Mouse (Mus musculus): ENCODE data around the gene Fli1. TPM values are rescaled to one million over a fixed set of nuclear protein-coding genes. Genes with fewer than 3 reads are reported as not detected.

Gene Fli1
- polyA plus RNA-seq, 1 experiment = not detected

DNA sequence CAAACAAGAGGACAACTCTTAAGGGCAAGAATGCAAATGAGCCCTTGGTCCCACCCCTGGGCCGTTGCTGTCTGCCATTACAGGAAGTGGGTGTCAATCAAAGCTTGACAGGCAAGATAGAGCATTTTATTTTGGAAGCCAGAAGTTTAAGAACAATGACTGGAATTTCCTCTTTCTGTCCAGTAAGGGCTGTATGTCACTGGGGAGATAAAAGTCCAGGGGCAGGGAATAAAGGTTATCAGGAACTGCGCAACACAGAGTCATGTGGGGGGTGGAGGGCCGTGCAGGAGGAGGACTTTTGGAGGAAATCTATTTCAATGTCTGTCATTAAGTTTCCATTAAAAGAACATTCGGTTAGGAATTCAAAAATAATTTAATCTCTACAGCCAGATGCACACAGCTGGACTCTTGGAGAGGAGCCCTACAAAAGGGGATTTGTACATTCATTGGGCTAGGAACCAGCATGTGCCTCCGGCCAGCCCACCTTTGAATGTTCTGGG, 141.9 kb downstream of the Fli1 start:
- H3K27me3 ChIP-seq (ENCODE audit: control insufficient read depth, insufficient read depth, insufficient read length) = peaks cover 2% of the 10 kb centered on the region
- H3K79me2 ChIP-seq (ENCODE audit: control insufficient read depth, insufficient read depth) = no peaks in the 10 kb centered on the region
- TF ChIP-seq TCF3 (IDR thresholded peaks at IDR 0.05; ENCODE audit: insufficient read length, low read depth) = no peak
- no peak for TF ChIP-seq CEBPB (IDR thresholded peaks at IDR 0.05; ENCODE audit: insufficient read depth, poor library complexity, severe bottlenecking)
- no peak for TF ChIP-seq MYOG (IDR thresholded peaks at IDR 0.05; ENCODE audit: control insufficient read depth in 1 of 3, insufficient read depth in 1 of 3, insufficient read length in 2 of 3, low read depth in 2 of 3)
- no peak for TF ChIP-seq MAX (IDR thresholded peaks at IDR 0.05; ENCODE audit: low read depth)
- TF ChIP-seq REST (IDR thresholded peaks at IDR 0.05; ENCODE audit: insufficient read depth, insufficient read length) = no peak
- TF ChIP-seq POLR2AphosphoS2 (IDR thresholded peaks at IDR 0.05; ENCODE audit: insufficient read length, low read depth) = no peak
- TF ChIP-seq USF1 (IDR thresholded peaks at IDR 0.05; ENCODE audit: low read depth) = no peak
- no peak overlapping the region for H3K4me2 ChIP-seq (ENCODE audit: low read depth)
- H3ac ChIP-seq (ENCODE audit: control insufficient read depth, insufficient read length) = no peak overlapping the region
- H3K36me3 ChIP-seq (ENCODE audit: control insufficient read depth, insufficient read depth) = no peaks in the 10 kb centered on the region
- H3K4me3 ChIP-seq = no peak overlapping the region

- Histone ChIP-seq H3K27me3 (ENCODE audit: control insufficient read depth, insufficient read depth, insufficient read length) (peaks cover 2% of the 10 kb centered on the region), H3K4me3 (no peak overlapping the region), H3K4me2 (ENCODE audit: low read depth) (no peak overlapping the region), H3K79me2 (ENCODE audit: control insufficient read depth, insufficient read depth) (no peaks in the 10 kb centered on the region), H3K36me3 (ENCODE audit: control insufficient read depth, insufficient read depth) (no peaks in the 10 kb centered on the region), H3ac (ENCODE audit: control insufficient read depth, insufficient read length) (no peak overlapping the region)
- no peak for TF ChIP-seq POLR2AphosphoS2 (IDR thresholded peaks at IDR 0.05; ENCODE audit: insufficient read length, low read depth)
- no peak for TF ChIP-seq SRF (IDR thresholded peaks at IDR 0.05; ENCODE audit: control insufficient read depth, insufficient read length, low read depth)
- no peak for TF ChIP-seq CEBPB (IDR thresholded peaks at IDR 0.05; ENCODE audit: insufficient read depth, poor library complexity, severe bottlenecking)
- no peak for TF ChIP-seq REST (IDR thresholded peaks at IDR 0.05; ENCODE audit: insufficient read depth, insufficient read length)
- TF ChIP-seq POLR2A (IDR thresholded peaks at IDR 0.05; ENCODE audit: insufficient read length, low read depth) = no peak
- no peak for TF ChIP-seq MYOG (IDR thresholded peaks at IDR 0.05; ENCODE audit: control insufficient read depth in 1 of 3, insufficient read depth in 1 of 3, insufficient read length in 2 of 3, low read depth in 2 of 3)
- TF ChIP-seq USF1 (IDR thresholded peaks at IDR 0.05; ENCODE audit: low read depth) = no peak
- no peak for TF ChIP-seq MYOD1 (IDR thresholded peaks at IDR 0.05; ENCODE audit: control insufficient read depth in 1 of 3, insufficient read length in 2 of 3, low read depth in 2 of 3)
- no peak for TF ChIP-seq TCF3 (IDR thresholded peaks at IDR 0.05; ENCODE audit: insufficient read length, low read depth)
- no peak for TF ChIP-seq TCF12 (IDR thresholded peaks at IDR 0.05; ENCODE audit: insufficient read depth, poor library complexity, severe bottlenecking)
- no peak for TF ChIP-seq E2F4 (IDR thresholded peaks at IDR 0.05; ENCODE audit: insufficient read depth)
- no peak for TF ChIP-seq MAX (IDR thresholded peaks at IDR 0.05; ENCODE audit: low read depth)
Observed at GRCm38 (mm10) chr9:32400212-32400611, 142.4 kb downstream of the Fli1 start.

GRCm38 (mm10) chr9:32394761-32395161, 147.9 kb downstream of the Fli1 start:
- peaks cover 24% of the 10 kb centered on the region for H3K27me3 ChIP-seq (ENCODE audit: control insufficient read depth, insufficient read depth, insufficient read length)
- no peak overlapping the region for H3K4me2 ChIP-seq (ENCODE audit: low read depth)
- no peak for TF ChIP-seq MAX (IDR thresholded peaks at IDR 0.05; ENCODE audit: low read depth)
- no peak for TF ChIP-seq SRF (IDR thresholded peaks at IDR 0.05; ENCODE audit: control insufficient read depth, insufficient read length, low read depth)
- no peak for TF ChIP-seq TCF3 (IDR thresholded peaks at IDR 0.05; ENCODE audit: insufficient read length, low read depth)
- TF ChIP-seq MYOG (IDR thresholded peaks at IDR 0.05; ENCODE audit: control insufficient read depth in 1 of 3, insufficient read depth in 1 of 3, insufficient read length in 2 of 3, low read depth in 2 of 3) = no peak
- TF ChIP-seq MYOD1 (IDR thresholded peaks at IDR 0.05; ENCODE audit: control insufficient read depth in 1 of 3, insufficient read length in 2 of 3, low read depth in 2 of 3) = no peak
- no peak for TF ChIP-seq CEBPB (IDR thresholded peaks at IDR 0.05; ENCODE audit: insufficient read depth, poor library complexity, severe bottlenecking)
- TF ChIP-seq TCF12 (IDR thresholded peaks at IDR 0.05; ENCODE audit: insufficient read depth, poor library complexity, severe bottlenecking) = no peak
- no peak for TF ChIP-seq USF1 (IDR thresholded peaks at IDR 0.05; ENCODE audit: low read depth)
- TF ChIP-seq E2F4 (IDR thresholded peaks at IDR 0.05; ENCODE audit: insufficient read depth) = no peak
- no peak for TF ChIP-seq REST (IDR thresholded peaks at IDR 0.05; ENCODE audit: insufficient read depth, insufficient read length)
- TF ChIP-seq POLR2A (IDR thresholded peaks at IDR 0.05; ENCODE audit: insufficient read length, low read depth) = no peak
- no peak for TF ChIP-seq POLR2AphosphoS2 (IDR thresholded peaks at IDR 0.05; ENCODE audit: insufficient read length, low read depth)
- H3K4me3 ChIP-seq = no peak overlapping the region
- H3K36me3 ChIP-seq (ENCODE audit: control insufficient read depth, insufficient read depth) = no peaks in the 10 kb centered on the region
- no peaks in the 10 kb centered on the region for H3K79me2 ChIP-seq (ENCODE audit: control insufficient read depth, insufficient read depth)
- H3ac ChIP-seq (ENCODE audit: control insufficient read depth, insufficient read length) = no peak overlapping the region

DNA sequence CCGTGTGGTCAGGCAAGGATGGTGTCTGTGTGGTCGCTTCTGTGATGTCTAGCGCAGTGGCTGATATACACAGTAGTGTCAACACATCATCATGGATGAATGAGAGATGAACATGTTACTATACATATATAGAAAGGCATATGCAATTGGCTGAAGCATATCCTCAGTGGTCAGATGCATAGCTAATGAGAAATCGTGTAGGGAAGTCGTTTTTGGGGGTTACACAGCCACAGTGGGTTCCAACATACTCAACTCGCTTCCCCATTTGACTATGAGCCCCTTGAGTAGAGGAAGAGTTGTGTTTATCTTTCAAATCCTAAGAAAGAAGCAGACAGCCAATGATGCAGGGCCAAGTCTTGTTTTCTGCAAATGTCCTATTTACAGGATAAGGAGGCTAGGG, 149.9 kb downstream of the Fli1 start:
- no peak overlapping the region for H3K4me3 ChIP-seq
- no peaks in the 10 kb centered on the region for H3K36me3 ChIP-seq (ENCODE audit: control insufficient read depth, insufficient read depth)
- H3K27me3 ChIP-seq (ENCODE audit: control insufficient read depth, insufficient read depth, insufficient read length) = peaks cover 32% of the 10 kb centered on the region
- no peaks in the 10 kb centered on the region for H3K79me2 ChIP-seq (ENCODE audit: control insufficient read depth, insufficient read depth)
- no peak overlapping the region for H3K4me2 ChIP-seq (ENCODE audit: low read depth)
- H3ac ChIP-seq (ENCODE audit: control insufficient read depth, insufficient read length) = no peak overlapping the region
- TF ChIP-seq TCF3 (IDR thresholded peaks at IDR 0.05; ENCODE audit: insufficient read length, low read depth) = no peak
- no peak for TF ChIP-seq POLR2AphosphoS2 (IDR thresholded peaks at IDR 0.05; ENCODE audit: insufficient read length, low read depth)
- no peak for TF ChIP-seq TCF12 (IDR thresholded peaks at IDR 0.05; ENCODE audit: insufficient read depth, poor library complexity, severe bottlenecking)
- no peak for TF ChIP-seq CEBPB (IDR thresholded peaks at IDR 0.05; ENCODE audit: insufficient read depth, poor library complexity, severe bottlenecking)
- TF ChIP-seq E2F4 (IDR thresholded peaks at IDR 0.05; ENCODE audit: insufficient read depth) = no peak
- no peak for TF ChIP-seq USF1 (IDR thresholded peaks at IDR 0.05; ENCODE audit: low read depth)
- no peak for TF ChIP-seq MYOG (IDR thresholded peaks at IDR 0.05; ENCODE audit: control insufficient read depth in 1 of 3, insufficient read depth in 1 of 3, insufficient read length in 2 of 3, low read depth in 2 of 3)
- no peak for TF ChIP-seq MAX (IDR thresholded peaks at IDR 0.05; ENCODE audit: low read depth)
- TF ChIP-seq SRF (IDR thresholded peaks at IDR 0.05; ENCODE audit: control insufficient read depth, insufficient read length, low read depth) = no peak
- no peak for TF ChIP-seq REST (IDR thresholded peaks at IDR 0.05; ENCODE audit: insufficient read depth, insufficient read length)
- TF ChIP-seq MYOD1 (IDR thresholded peaks at IDR 0.05; ENCODE audit: control insufficient read depth in 1 of 3, insufficient read length in 2 of 3, low read depth in 2 of 3) = no peak
- TF ChIP-seq POLR2A (IDR thresholded peaks at IDR 0.05; ENCODE audit: insufficient read length, low read depth) = no peak

All from myocyte (in vitro differentiated cells).